Mouse (Mus musculus) skeletal muscle tissue, adult 2 months (tissue): ENCODE results near the gene Acad8.

Source experiments
- DNase-seq: peaks from one replicate; pipeline ENCODE4 v3.0.0-alpha.2; 2012; ENCODE audit warnings: low read depth, low spot score

Acad8 gene

DNA sequence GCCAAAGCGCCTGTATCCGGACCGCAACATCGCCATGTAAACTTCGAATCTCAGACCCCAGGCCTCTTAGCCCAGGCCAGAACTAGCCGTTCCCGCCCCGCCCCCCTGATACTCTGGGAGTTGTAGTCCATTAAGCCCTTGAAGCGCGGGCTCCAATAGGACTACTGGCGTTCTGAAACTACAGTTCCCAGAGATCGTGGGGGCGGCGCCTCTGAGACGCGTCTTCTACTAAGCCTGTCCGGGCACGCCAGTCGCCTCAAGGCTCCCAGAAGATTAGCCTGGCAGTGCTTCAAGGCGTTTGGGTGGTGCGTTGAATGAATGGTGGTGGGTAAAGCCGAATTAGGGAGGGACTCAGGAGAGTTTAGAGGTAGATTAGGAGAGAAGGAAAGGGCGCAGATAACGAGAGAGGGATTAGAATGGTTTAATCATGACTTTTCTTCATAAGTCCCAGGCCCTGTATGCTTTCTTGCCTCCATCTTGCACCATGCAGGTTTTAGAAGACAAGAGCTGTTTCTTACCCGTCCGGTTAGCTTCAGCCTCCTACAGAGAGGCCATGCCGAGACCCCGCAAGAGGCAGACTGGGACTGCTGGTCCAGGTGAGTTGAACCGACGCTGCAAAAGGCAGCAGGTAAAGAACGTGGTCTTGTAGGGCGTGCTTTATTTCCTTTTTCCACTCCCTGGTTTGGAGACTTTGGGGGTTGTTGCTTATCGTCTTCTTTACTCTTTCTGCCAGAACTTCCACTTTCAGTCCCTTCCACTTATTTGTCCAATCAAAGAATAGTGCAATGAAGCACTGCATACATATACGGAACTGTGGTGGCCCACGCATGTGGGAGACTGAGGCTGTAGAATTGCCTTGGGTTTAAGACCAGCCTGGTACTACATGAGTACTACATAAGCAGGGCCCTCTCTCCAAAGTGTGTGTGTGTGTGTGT lies at the start of gene Acad8, which contains the start of gene Thyn1:
Acad8 (minus strand) TSS at position 106 of the 935 bp plus-strand sequence.
Thyn1 (plus strand) TSS at position 250 of the 935 bp plus-strand sequence.
- DNase-seq = peak; percentile 90

DNA sequence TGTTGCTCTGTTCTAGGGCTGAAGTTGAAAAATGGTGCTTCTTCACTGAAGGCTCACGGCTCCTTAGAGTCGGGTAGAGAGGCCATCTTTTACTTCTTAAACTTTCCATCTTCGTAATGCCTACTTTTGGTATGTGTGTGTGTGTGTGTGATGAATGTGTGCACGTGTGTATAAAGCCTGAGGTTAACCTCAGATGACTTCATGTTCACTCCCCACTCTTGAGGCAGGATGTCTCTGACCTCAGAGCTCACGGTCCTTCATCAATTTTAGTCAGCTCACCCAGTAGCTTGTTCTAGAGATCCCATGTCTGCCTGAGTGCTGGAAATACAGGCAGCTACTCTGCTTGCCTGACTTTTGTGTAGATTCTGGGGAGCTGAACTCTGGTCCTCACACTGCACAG lies 44.5 kb upstream of the Acad8 start:
- DNase-seq = no peak

DNA sequence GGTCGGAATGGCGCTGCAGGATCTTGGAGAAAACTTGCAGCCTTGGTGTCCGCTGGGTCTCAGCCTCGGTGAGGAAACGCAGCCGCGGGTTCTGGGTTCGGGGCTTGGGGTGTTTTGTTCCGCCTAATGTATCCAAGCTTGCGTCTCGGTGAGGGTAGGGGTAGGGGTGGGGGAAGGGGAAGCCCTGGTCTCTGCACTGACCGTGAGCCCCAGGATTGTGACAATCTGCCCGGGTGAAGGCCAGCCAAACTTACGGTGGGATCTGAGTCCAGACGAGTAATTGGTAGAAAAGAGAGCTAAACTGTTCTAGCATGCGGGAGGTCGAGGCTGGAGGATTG lies 31.4 kb upstream of the Acad8 start:
- no peak for DNase-seq

DNA sequence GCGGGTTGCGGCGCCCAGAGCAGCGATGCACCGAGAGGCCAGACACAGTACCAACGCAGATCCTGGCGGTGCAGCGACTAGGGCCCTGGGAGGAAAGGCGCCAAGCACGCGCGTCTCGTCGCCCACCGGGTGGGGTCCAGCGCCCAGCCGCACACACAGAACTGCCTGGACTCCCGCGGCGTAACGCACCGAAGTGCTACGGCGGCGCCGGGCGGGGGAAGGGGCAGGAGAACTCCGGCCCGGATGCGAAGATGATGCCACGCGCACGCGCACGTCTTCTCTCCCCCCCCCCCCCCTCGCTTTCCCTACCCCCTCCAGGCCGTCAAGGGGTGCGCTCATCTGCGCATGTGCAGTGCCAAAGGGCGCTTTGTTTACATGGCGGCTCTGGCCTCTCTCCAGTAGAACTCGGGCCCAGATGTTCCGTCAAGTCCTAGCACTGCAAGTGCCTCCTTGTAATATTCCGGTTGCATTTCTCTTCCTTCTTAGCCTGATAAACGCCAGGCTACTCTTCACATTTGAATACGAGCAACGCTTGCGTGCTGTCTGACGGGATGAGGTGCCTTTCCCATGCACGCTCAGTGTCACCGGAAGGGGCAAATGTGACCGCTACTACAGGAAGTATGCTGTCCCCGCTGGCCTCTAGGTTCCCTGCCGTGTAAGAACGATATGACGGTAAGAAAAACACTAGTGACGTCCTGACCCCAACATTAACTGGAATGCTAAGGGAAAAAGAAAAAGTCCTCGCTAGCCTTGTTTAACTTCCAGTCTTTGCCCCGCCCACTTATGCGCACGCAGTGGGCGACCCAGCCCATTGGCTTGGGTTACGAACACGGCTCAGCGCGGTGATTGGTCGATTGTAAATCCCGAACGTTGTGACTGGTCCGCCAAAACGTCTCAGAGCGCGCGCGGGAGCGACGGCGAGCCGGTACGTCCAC lies 30.7 kb upstream of the Acad8 start, which contains the start of the genes Vps26b and Ncapd3:
Vps26b (minus strand) TSS at position 238 of the 935 bp plus-strand sequence.
Ncapd3 (plus strand) TSS at position 348 of the 935 bp plus-strand sequence.
- peak; percentile 96 for DNase-seq

DNA sequence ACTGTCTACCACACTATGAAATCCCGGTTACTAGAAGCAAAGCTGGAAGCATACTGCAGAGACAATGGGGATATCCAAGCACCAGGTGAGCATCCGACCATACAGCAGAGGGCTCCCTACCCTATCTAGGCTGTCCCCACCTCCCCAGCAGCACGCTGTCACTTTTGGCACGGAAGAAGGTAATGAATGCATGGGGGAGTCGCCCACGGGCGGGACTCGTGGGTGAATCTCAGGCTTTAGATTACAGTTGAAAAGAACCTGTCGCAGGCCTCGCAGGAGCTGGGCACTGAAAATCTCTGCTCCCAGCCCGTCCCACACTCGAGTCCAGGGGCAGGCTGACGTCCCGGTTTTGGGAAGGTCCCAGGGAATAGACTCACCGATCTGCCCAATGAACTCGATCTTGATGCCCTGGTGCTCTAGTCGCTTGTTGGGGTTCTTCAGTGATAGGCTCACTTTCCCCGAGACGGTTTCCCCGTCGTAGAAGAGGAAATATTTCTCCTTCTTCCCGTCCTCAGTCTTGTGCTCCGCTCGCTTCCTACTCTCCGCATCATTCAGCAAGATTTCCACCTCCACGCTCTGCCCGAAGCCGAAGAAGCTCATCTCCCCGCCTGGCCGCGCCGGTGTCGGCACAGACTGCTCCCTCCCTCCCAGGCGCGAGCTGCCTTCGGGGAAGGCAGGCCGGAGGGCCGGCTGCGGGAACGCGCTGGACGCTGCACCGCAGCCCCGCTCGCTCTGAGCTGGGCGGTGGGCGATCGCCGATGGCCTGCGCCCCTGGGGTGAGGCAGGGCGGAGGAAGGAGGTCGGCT lies 29.9 kb upstream of the Acad8 start:
- DNase-seq = peak; percentile 12

DNA sequence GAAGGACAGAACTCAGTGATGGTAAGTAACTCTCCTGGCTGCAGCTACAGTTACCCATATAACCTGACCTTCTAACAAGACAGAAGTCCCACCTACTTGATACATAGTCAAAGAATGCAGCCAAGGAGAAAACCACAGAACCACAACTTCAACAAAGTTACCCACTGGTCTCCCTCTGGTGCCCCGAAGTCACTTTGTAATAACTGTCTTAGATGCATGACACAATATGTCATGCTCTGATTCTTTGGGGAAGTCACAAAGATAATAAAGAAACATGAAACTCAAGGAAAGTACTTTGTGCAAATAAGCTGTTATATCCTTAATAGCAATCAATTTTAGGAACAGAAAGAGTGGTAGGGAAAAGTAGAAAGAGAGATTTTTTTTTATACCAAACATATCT lies 27.3 kb upstream of the Acad8 start:
- DNase-seq = no peak

DNA sequence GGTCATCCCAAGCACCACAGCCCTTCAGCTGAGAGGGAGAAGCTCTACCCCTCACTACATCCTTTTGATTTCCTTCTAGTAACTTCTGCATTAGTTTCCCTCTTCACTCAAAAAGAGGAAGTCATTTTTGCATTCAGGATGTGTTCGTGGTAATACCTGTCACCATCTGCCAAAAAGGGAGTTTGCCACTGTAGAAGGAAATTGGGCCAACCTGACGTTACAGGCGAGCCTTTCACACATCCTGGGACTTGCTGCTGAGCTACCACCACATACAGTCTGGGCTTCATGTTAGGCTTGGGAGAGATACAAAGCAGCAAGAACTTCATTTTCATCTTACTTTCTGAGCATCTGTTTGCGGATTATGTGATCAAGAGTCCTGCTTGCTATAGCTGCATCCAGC lies 24.3 kb upstream of the Acad8 start:
- DNase-seq = no peak

DNA sequence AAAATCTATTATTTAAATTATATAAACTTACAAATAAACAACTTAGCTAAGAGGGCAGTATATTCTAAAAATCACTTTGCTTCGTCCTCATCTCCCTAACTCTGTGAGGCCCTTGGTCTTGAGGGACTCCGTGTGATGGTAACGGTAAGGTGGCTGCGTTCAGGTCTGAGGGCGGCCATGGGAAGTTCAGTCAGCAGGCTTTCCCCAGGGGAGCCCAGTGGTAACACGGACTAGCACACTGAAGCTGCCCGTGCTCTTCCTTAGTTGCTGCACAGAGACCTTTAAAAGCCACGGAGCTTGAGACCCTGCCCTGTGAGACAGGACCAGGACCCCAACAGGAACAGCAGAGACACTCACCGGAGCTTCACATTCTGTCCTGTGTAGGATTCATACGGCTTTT lies 19.6 kb upstream of the Acad8 start:
- DNase-seq = no peak

DNA sequence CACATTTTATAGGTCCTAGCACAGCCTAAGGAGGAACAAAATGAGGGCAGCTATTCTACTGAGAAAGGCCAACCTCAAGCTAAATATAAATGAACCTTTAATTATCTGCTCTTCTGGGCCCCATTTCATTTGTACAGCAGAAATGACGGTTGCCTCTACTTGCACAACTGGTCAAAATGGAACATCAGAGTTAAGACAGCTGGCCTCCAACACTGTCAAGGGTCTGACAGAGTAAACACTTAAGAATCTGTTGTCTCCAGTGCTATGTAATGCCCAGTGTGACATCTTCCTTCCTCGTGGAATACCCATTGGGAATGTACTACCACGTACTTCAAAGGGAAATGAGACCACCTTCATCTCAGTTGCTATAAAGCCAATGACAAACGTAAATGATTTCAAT lies 12.2 kb upstream of the Acad8 start:
- no peak for DNase-seq

DNA sequence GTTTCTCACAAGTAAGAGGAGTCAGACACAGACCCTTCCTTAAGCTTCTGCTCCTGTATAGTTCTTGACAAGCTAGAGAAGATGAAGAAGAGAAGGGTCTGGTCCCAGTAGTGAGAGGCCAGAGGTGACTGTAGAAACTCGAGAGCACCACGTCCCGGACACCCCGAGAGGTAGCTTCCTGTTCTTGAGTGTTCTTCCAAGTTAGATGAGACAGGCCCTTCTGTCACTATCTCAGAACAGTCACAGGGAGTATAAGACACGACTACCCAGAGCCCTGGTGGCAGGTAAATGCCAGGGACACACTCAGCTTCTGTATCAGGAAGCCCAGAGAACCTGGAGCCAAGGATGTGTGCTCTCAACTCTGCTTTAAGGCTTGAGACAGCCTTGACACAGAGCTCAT lies 9.9 kb upstream of the Acad8 start:
- no peak for DNase-seq

DNA sequence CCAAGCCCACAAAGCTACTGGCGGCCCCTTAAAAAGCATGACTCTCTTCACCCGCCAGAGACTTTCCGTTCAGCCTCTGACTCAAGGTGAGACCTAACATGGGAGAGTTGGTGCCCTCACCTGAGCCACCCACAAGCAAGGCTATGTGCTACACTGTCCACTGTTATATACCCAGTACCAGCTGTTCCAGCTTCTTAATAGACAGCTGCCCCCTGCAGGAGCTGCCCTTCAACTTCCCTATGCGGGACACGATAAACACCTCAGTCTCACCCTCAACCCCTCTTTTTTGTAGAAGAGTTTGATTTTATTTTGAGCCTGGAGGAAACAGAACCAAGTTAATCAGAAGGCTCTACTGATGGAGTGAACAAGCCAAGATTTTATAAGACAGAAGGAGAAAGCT lies 7.5 kb upstream of the Acad8 start:
- DNase-seq = no peak

DNA sequence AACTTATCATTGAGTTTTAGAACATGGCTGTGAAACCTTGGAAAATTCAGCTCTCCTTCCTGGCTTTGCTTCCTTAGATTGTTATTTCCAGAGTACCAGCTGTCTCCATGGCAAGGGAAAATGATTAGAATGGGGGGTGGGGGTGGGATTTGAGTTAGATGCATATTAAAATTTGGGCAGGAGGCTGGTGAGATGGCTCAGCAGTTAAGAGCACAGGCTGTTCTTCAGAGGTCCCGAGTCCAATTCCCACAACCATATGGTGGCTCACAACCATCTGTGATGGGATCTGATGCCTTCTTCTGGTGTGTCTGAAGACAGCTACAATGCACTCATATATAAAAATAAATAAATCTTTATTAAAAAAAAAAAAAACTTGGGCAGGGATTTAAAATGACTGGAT lies 6.6 kb upstream of the Acad8 start:
- no peak for DNase-seq

DNA sequence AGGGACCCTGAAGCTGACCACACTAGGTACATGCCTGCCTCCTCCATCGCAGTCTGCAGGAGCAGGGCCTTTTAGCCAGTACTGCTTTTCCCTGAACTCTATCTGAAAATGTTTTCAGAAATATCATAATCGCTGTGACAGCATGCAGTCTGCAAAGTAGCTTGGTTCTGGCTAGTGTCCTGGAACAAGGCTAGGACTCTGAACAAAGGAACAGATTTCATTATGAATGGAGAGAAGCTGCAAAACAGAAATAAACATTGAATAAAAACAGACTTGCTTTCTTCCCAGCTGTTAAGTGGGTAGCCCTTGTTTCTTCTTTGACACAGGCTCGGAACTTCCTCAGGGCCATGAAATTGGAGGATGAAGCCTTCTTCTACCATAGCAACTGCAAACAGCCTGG lies 5.9 kb upstream of the Acad8 start:
- DNase-seq = no peak

DNA sequence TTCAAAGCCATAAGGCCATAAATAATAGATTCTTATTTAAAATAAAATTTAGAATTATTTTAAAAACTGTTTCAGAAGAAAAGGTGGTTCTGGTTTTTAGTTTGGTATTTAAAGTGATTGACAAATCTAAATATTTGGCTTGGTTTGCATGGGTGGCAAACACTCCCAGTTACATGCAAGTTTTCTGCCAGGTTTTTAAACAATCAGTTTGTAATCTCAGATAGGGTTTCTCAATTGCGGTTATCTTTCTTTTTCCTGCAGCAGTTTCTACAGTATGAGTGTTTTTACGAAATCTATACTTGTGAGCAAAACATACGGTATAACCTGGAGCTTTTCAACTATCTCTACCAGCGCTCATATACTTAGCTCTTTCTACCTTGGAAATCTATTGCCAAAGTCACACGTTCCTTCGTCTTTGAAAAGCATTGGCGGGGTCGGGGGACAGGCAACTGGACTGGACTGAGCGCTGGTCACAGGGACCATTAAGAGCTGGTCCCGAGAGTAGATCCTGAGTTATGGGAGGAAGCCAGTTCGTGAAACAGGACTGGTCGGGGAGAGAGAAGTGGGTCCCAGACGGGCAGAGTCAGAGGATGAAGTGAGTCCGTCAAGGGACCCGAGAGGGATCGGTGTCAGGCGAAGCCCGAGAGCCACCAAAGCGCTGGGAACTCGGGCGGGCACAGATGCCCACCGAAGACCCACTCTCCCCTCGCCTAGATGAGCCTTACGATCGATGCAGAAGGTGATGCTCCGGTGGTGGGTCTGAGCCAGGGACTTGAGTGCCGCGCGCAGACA lies 501 bp downstream of the Acad8 start:
- no peak for DNase-seq

DNA sequence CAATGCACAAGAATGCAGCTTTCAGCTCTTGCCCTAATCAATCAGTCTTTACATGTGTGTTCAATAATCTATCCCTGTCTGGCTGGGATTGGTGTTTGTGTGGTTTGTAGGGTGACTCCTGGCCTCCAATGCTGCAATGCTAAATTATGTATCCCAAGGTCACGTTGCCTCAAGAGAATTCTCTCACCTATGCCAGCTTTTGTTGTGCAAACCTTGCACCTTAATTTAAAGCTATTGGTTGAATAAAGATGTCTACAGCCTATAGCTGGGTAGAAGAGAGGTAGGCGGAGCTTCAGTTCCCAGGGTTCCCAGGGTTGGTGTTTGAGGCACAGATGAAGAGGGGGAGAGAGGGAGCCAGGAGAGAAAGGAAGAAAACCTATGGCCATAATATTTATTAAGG lies 1.9 kb downstream of the Acad8 start:
- DNase-seq = no peak

DNA sequence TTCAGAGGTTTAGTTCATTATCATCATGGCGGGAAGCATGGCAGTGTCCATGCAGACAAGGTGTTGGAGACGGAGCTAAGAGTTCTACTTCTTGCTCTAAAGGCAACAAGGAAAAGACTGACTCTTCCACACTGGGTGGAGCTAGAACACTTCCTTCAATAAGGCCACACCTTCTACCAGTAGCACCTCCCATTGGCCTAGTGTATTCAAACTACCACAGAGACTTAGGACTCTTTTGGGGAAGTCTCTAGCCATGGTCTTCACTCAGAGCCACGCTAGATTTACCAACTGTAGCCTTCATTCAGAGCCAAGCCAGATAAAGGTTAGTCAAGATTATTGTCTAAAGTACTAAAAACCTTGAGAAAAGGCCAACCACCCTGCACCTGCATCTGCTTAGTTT lies 2.3 kb downstream of the Acad8 start:
- no peak for DNase-seq

DNA sequence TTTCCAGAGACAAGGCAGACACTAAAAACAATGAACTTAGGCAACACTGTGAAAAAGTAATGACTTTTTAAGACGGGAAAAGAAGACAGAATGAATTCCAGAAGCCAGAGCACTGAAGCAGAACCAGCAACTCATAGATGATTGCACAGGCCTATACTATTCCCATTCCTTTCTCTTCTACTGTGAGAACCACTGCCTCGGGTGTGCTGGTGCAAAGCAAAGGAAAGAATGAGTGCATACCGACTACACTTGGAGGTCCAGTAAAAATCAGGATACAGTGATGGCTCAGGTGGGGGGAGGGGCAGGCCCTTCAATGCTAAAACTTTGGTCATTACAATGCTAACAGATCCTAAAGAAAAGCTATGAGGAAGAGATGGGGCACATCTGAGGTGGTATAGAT lies 5.5 kb downstream of the Acad8 start:
- DNase-seq = no peak

DNA sequence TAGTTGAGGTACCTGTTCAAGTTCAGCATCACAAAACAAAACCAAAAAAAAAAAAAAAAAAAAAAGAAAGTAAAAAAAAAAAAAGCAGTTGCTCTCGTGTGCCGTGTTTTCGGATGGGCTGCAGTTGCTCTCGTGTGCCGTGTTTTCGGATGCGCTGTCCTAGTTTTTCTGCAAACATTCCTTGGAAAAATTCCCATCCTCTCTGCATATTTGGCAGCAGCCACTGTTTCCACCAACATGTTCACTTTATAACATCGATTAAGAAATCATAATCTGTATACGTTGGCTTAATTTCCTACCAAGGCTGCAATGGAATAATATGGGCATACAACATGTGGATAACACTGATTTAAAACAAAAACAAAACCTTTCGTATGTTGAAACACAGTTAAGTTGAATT lies 6.2 kb downstream of the Acad8 start:
- DNase-seq = no peak

DNA sequence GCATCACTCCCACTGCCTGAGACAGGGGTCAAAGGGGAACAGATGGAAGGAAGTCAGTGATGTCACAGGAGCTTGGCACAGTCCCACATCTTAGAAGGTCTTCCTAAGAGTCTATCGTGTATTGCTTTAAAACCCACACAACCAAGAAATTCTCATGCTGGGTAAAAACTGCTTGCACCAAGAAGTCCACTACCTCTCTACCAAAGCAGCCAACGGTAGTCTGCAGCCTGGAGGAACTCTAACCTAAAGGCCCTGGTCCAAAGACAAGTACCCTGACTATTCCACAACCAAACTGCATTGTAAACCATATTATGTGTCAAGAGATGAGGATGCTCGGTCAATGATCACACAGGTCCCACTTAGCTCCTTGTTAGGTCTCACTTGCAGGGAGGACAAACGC lies 9.2 kb downstream of the Acad8 start:
- no peak for DNase-seq

DNA sequence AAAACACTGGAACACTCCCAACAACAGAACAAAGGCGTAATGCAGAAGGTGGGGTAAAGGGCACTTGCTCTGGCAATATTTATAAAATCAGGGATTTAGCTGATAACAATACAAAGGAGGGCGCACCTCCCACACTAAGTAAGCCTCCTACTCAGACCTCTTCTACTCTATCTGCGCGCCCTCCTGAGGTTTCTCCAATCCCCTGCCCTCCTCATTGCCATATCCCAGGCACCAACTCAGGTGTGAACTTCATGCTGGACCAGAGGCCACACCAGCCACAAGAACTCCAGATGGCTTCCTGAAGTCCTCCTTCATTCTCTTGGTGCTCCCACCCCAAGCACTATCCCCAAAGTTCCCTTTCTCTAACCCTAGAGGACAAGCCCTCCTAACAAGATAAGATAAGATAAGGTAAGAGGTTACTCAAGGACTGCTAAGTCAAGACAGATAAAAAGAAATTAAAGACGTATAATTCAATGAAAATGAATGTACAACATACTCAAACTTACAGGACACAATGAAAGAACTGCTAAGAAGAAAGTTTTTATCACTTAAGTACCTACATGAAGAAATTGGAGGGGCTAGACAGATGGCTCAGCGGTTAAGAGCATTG lies 13.6 kb downstream of the Acad8 start:
- DNase-seq = no peak
